In the genomic region with DNA sequence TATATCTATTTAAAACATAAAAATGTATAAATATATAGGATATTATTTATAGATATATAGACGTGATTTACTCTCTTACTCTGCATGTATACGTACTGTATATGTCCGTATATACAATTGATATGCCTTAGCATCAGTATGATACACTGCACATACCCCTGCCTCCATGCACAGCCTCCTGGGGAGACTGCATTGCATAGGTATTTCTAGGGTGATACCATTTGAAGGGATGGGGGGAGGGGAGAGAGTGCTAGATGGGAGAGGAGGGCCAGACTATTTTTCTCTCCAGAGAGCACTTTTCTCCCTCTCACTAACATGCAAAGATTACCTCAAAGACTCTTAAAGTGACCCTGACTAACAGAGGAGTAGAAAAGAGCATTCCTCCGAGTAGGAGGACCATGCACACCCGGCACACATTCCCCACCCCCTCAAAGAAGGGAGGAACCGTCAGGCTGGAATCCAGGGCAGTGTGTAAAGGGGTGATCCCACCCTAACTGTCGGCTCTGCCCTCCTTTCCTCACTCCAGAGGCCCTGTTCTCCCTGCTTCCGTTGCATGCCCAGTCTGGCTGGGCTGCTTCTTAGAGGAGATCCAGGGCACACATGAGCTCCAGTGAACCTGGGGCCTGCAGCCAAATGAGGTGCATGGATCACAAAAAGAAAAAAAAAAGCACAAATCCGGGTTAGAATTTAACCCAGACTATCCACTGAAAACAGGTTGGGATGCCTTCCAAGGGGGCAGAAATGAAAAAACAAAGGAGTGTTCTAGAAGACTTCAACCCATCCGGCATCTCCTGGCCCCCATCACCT, we compare ENCODE assay signal across 8 mouse cellular contexts. TPM values are rescaled to one million over a fixed set of nuclear protein-coding genes. Genes with fewer than 3 reads are reported as not detected.
DNase-seq lines count a peak whose midpoint lies in the region; ATAC-seq and TF ChIP-seq lines count a peak whose summit lies in the region.
"Had no signal": no experiment of that assay in that cellular context is flagged by ENCODE, and none has a peak within 500 bp of the region (broad histone marks: within the 10 kb centered on the region; RNA-seq: fewer than 3 reads in every experiment).

No protein-coding gene starts in this region.

- no peak for ATAC-seq in embryonic facial prominence, embryonic 12.5 days (ENCODE audit: insufficient number of reproducible peaks, insufficient read depth, low FRiP score, low TSS enrichment)

- H3K27me3 ChIP-seq in embryonic facial prominence, embryonic 12.5 days: no peaks in the 10 kb centered on the region
- H3K27me3 ChIP-seq in cerebellum, adult 2 months (ENCODE audit: control insufficient read depth, insufficient read depth, low read length): no peaks in the 10 kb centered on the region

- peak; percentile 48 for DNase-seq in ES-CJ7 (ENCODE audit: low read depth, low spot score)
- DNase-seq in kidney, adult 8-10 months: peak; percentile 55 to 61
- peak; percentile 39 for DNase-seq in lung, postnatal 14 days
- no peak for DNase-seq in adrenal gland, adult 8-10 months
- no peak for DNase-seq in adrenal gland, postnatal 36 days
- DNase-seq in cerebellum, adult 2 months: no peak

- peaks cover 17% of the 10 kb centered on the region for H3K4me1 ChIP-seq in embryonic facial prominence, embryonic 12.5 days
- H3K4me1 ChIP-seq in cerebellum, adult 2 months (ENCODE audit: control insufficient read depth, insufficient read depth, low read length): peaks cover 7% of the 10 kb centered on the region

- no peak for TF ChIP-seq POLR2A in cerebellum, adult 2 months (IDR thresholded peaks at IDR 0.05; ENCODE audit: borderline replicate concordance, insufficient read depth, low read length)

- no peak for TF ChIP-seq CTCF in cerebellum, adult 2 months (IDR thresholded peaks at IDR 0.05; ENCODE audit: borderline replicate concordance, insufficient read depth, low read depth, low read length)

- H3K4me2 ChIP-seq in embryonic facial prominence, embryonic 12.5 days (replicated peaks): no peak overlapping the region

- H3K9ac ChIP-seq in embryonic facial prominence, embryonic 12.5 days: no peak overlapping the region

- 0 out of 2 replicates have a peak overlapping the region, but pooled peaks have one; percentile 37 for H3K27ac ChIP-seq in embryonic facial prominence, embryonic 12.5 days
- no peak overlapping the region for H3K27ac ChIP-seq in cerebellum, adult 2 months (ENCODE audit: insufficient read depth, low read length)

- H3K4me3 ChIP-seq in embryonic facial prominence, embryonic 12.5 days: no peak overlapping the region
- H3K4me3 ChIP-seq in cerebellum, adult 2 months (replicated peaks; ENCODE audit: insufficient read depth, low read depth, low read length): no peak overlapping the region

- 29% methylated on average over 10 of the region's 10 CpGs for WGBS in embryonic facial prominence, embryonic 12.5 days
- WGBS in cerebellum, adult 2 months: 56% methylated on average over 10 of the region's 10 CpGs

- no peaks in the 10 kb centered on the region for H3K9me3 ChIP-seq in embryonic facial prominence, embryonic 12.5 days

- H3K36me3 ChIP-seq in embryonic facial prominence, embryonic 12.5 days: peaks cover 18% of the 10 kb centered on the region

RNA-seq across cellular contexts. Expression of a gene that starts 52.3 kb away (rescaled TPM):
- polyA plus RNA-seq in embryonic facial prominence, embryonic 12.5 days (2016; fragmentation: Nextera tagmentation; extraction: Ambion mirVana): 11.3 and 12.0 TPM in 2 replicates
- 1 to 10 TPM; 1.5 to 3.7 (median 2.8) TPM for total RNA-seq in adrenal gland, adult 8-10 months (2022)
- total RNA-seq in adrenal gland, postnatal 36 days (2021): 1 to 10 TPM; 1.1 to 2.0 TPM
- polyA plus RNA-seq in cerebellum, adult 2 months (2012; rRNA removed): 110 and 115 TPM in 2 replicates
- total RNA-seq: liver, adult 2 months had no signal
- polyA plus RNA-seq: liver, adult 2 months had no signal

Comparison
In these comparisons a context has a peak if more than half of its experiments do, and no peak if none do; other contexts are left out.
1. DNase-seq: peak in ES-CJ7 (single experiment), kidney, adult 8-10 months (2 of 2) and lung, postnatal 14 days (single experiment); none in adrenal gland, adult 8-10 months (single experiment), adrenal gland, postnatal 36 days (0 of 2) and cerebellum, adult 2 months (0 of 2).